Mouse (Mus musculus) urinary bladder, postnatal 4 days (tissue): Measurements from ENCODE around the gene Grk3.

ENCODE experiments used
- DNase-seq, 2 experiments: peaks; one replicate each; pipeline ENCODE4 v3.0.0; 2021 to 2022; ENCODE audit warnings: low spot score in 2 of 2

Grk3 gene

DNA sequence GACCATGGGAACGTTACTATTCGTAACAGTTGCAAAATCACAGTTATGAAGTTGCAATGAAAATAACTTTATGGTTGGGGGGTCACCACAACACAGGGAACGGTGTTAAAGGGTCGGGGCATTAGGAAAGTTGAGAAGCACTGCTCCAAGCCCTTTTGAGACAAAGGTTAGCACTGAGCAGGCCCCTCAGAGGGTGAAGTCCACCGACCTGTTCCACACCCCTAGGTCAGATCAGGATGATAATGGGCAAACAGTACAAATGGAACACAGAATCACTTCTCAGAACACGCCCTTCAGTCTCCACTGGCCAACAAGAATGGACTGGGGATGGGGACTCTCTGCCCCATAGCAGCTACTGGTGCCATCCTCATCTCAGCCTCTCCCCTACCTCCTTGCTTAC lies 142.6 kb downstream of the Grk3 start:
- DNase-seq, result no peak

GRCm38 (mm10) chr5:112870729-112871128 lies 144.9 kb downstream of the Grk3 start:
- peak; percentile 34 to 71 for DNase-seq

DNA sequence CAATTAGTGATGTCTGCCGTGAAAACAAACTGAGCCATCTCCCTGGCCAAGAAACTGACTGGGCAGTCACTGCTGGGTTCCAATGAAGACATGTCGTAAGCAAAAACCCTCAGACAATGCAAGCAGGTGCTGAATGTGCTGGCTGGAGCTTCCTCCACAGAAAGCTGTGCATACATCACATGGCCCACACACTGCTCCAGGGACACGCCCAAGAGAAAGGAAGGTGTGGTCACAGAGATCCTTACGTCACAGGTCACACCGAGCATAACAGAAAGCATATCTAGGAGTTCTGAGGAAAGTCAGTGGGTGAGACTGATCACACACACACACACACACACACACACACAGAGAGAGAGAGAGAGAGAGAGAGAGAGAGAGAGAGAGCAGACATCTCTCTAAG lies 147.0 kb downstream of the Grk3 start:
- DNase-seq, result no peak

GRCm38 (mm10) chr5:112864719-112865367 lies 150.7 kb downstream of the Grk3 start:
- DNase-seq, result peak in 1 of 2 experiments; percentile 70
